In the genomic region with DNA sequence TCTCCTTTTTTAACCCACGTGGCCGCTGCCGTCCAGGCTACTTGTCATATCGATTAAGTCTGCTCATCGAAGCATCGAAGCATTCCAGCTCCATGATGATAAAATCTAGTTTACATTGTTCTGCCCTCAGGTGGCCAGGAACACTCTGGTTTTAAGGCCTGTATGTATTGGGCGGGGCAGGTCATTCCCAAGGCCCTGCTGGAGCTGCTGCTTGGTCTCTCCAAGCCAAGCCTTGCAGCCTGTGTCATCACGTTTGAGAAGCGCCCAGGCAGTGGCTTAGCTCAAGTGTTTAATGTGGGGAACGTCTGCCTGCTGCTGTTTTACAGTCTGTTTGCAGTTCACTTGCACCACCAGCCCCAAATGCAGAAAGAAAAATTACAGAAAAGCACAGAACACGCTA, we compare ENCODE assay signal across 15 mouse cellular contexts.
DNase-seq lines count a peak whose midpoint lies in the region; ATAC-seq lines count a peak whose summit lies in the region.
"Had no signal": no experiment of that assay in that cellular context is flagged by ENCODE, and none has a peak within 500 bp of the region (broad histone marks: within the 10 kb centered on the region; RNA-seq: fewer than 3 reads in every experiment).

No protein-coding gene starts in this region.

- no peak for ATAC-seq in hindbrain, embryonic 15.5 days (ENCODE audit: low FRiP score, low read depth)
- ATAC-seq in neural tube, embryonic 13.5 days (ENCODE audit: low read depth), result no peak

- no peaks in the 10 kb centered on the region for H3K9me3 ChIP-seq in hindbrain, embryonic 15.5 days
- H3K9me3 ChIP-seq in hindbrain, embryonic 10.5 days, result peaks cover 14% of the 10 kb centered on the region
- peaks cover 6% of the 10 kb centered on the region; the same call in 1 of the 2 replicates for H3K9me3 ChIP-seq in neural tube, embryonic 13.5 days
- H3K9me3 ChIP-seq: liver, embryonic 15.5 days had no signal

- no peak overlapping the region for H3K9ac ChIP-seq in hindbrain, embryonic 15.5 days
- H3K9ac ChIP-seq in neural tube, embryonic 13.5 days, result peak overlapping the region; percentile 17; the same call in 1 of the 2 replicates
- H3K9ac ChIP-seq: embryonic facial prominence, embryonic 12.5 days; liver, embryonic 15.5 days; neural tube, embryonic 12.5 days had no signal

- WGBS in hindbrain, embryonic 15.5 days, result 58% methylated on average over 11 of the region's 11 CpGs
- 80% methylated on average over 11 of the region's 11 CpGs for WGBS in hindbrain, embryonic 10.5 days
- 68% methylated on average over 11 of the region's 11 CpGs for WGBS in neural tube, embryonic 13.5 days

- no peaks in the 10 kb centered on the region for H3K27me3 ChIP-seq in hindbrain, embryonic 15.5 days
- no peaks in the 10 kb centered on the region for H3K27me3 ChIP-seq in hindbrain, embryonic 10.5 days (ENCODE audit: insufficient read depth, poor library complexity, severe bottlenecking)
- no peaks in the 10 kb centered on the region for H3K27me3 ChIP-seq in neural tube, embryonic 13.5 days
- H3K27me3 ChIP-seq: embryonic facial prominence, embryonic 12.5 days; liver, embryonic 15.5 days; neural tube, embryonic 12.5 days had no signal

- H3K4me2 ChIP-seq in hindbrain, embryonic 15.5 days, result no peak overlapping the region
- H3K4me2 ChIP-seq in neural tube, embryonic 13.5 days, result no peak overlapping the region
- H3K4me2 ChIP-seq: embryonic facial prominence, embryonic 12.5 days; liver, embryonic 15.5 days had no signal

- H3K4me1 ChIP-seq in hindbrain, embryonic 15.5 days (replicated peaks), result peaks cover 57% of the 10 kb centered on the region
- H3K4me1 ChIP-seq in hindbrain, embryonic 10.5 days (replicated peaks), result peaks cover 34% of the 10 kb centered on the region
- peaks cover 68% of the 10 kb centered on the region for H3K4me1 ChIP-seq in neural tube, embryonic 13.5 days (replicated peaks)
- H3K4me1 ChIP-seq: liver, embryonic 15.5 days had no signal

- no peaks in the 10 kb centered on the region for H3K36me3 ChIP-seq in hindbrain, embryonic 15.5 days
- H3K36me3 ChIP-seq in hindbrain, embryonic 10.5 days, result peaks cover 20% of the 10 kb centered on the region
- 0 out of 2 replicates have a peak, but pooled peaks cover 5% of the 10 kb centered on the region for H3K36me3 ChIP-seq in neural tube, embryonic 13.5 days
- H3K36me3 ChIP-seq: embryonic facial prominence, embryonic 12.5 days; liver, embryonic 15.5 days had no signal

- DNase-seq in gastrocnemius, adult 18-20 months (ENCODE audit: low spot score), result peak; percentile 24
- no peak for DNase-seq in gastrocnemius, postnatal 10 days
- no peak for DNase-seq in hindbrain, embryonic 10.5 days (ENCODE audit: low spot score)
- no peak for DNase-seq in neural tube, embryonic 10.5 days (ENCODE audit: extremely low spot score, low spot score)
- peak; percentile 29 for DNase-seq in skeletal muscle tissue, adult 2 months (ENCODE audit: low read depth, low spot score)
- DNase-seq in cerebellum, adult 9-11 months, result no peak
- DNase-seq: adrenal gland, postnatal 25 days; cerebellum, adult 18-20 months; midbrain, embryonic 14.5 days; right cerebral cortex, postnatal 4 days had no signal

- H3K4me3 ChIP-seq in hindbrain, embryonic 15.5 days, result no peak overlapping the region
- H3K4me3 ChIP-seq in hindbrain, embryonic 10.5 days, result no peak overlapping the region
- H3K4me3 ChIP-seq in neural tube, embryonic 13.5 days, result no peak overlapping the region
- H3K4me3 ChIP-seq: embryonic facial prominence, embryonic 12.5 days; liver, embryonic 15.5 days; neural tube, embryonic 12.5 days had no signal

- peak overlapping the region; percentile 60; the same call in 1 of the 2 replicates for H3K27ac ChIP-seq in hindbrain, embryonic 15.5 days (replicated peaks)
- no peak overlapping the region for H3K27ac ChIP-seq in hindbrain, embryonic 10.5 days
- peak overlapping the region; percentile 57 for H3K27ac ChIP-seq in neural tube, embryonic 13.5 days (replicated peaks)
- H3K27ac ChIP-seq: embryonic facial prominence, embryonic 12.5 days; liver, embryonic 15.5 days had no signal

Comparison
In these comparisons a context has a peak if more than half of its experiments do, and no peak if none do; other contexts are left out.
1. DNase-seq: peak in gastrocnemius, adult 18-20 months (single experiment) and skeletal muscle tissue, adult 2 months (single experiment); none in gastrocnemius, postnatal 10 days (single experiment), hindbrain, embryonic 10.5 days (single experiment), neural tube, embryonic 10.5 days (single experiment) and cerebellum, adult 9-11 months (single experiment).